Mouse (Mus musculus): ENCODE data around the gene Sun2. TPM values are rescaled to one million over a fixed set of nuclear protein-coding genes. Genes with fewer than 3 reads are reported as not detected.

Sun2 gene
- polyA plus RNA-seq, 1 experiment = 32.0 TPM

GRCm38 (mm10) chr15:79715646-79716045 is 26.7 kb downstream of the Sun2 start:
- H3K4me1 ChIP-seq (ENCODE audit: control insufficient read depth, insufficient read depth, low read length) = no peaks in the 10 kb centered on the region

GRCm38 (mm10) chr15:79708229-79708822 is 34.0 kb downstream of the Sun2 start:
- H3K4me1 ChIP-seq (ENCODE audit: control insufficient read depth, insufficient read depth, low read length) = no peaks in the 10 kb centered on the region
- H3K4me3 ChIP-seq (ENCODE audit: insufficient read depth, low read length) = no peak overlapping the region
- TF ChIP-seq POLR2A (IDR thresholded peaks at IDR 0.05; ENCODE audit: extremely low read depth, insufficient read depth, low read length) (no peak), CTCF (IDR thresholded peaks at IDR 0.05; ENCODE audit: extremely low read depth, insufficient read depth, low read length) (no peak)
- H3K27ac ChIP-seq (ENCODE audit: insufficient read depth, low read length) = no peak overlapping the region

More at GRCm38 (mm10) chr15:79715646-79716045, 26.7 kb downstream of the Sun2 start:
- Histone ChIP-seq H3K27ac (ENCODE audit: insufficient read depth, low read length) (no peak overlapping the region), H3K4me3 (ENCODE audit: insufficient read depth, low read length) (no peak overlapping the region)
- TF ChIP-seq POLR2A (IDR thresholded peaks at IDR 0.05; ENCODE audit: extremely low read depth, insufficient read depth, low read length) (no peak), CTCF (IDR thresholded peaks at IDR 0.05; ENCODE audit: extremely low read depth, insufficient read depth, low read length) (no peak)

- TF ChIP-seq CTCF (IDR thresholded peaks at IDR 0.05; ENCODE audit: extremely low read depth, insufficient read depth, low read length) = no peak
- TF ChIP-seq POLR2A (IDR thresholded peaks at IDR 0.05; ENCODE audit: extremely low read depth, insufficient read depth, low read length) = no peak
- Histone ChIP-seq H3K27ac (ENCODE audit: insufficient read depth, low read length) (no peak overlapping the region), H3K4me1 (ENCODE audit: control insufficient read depth, insufficient read depth, low read length) (no peaks in the 10 kb centered on the region)
Observed at GRCm38 (mm10) chr15:79706603-79707214, 35.6 kb downstream of the Sun2 start.

GRCm38 (mm10) chr15:79697558-79698187 is 44.7 kb downstream of the Sun2 start:
- Histone ChIP-seq H3K4me3 (ENCODE audit: insufficient read depth, low read length) (no peak overlapping the region), H3K4me1 (ENCODE audit: control insufficient read depth, insufficient read depth, low read length) (peaks cover 2% of the 10 kb centered on the region; the same call in 1 of the 2 replicates), H3K27ac (ENCODE audit: insufficient read depth, low read length) (no peak overlapping the region)
- no peak for TF ChIP-seq CTCF (IDR thresholded peaks at IDR 0.05; ENCODE audit: extremely low read depth, insufficient read depth, low read length)
- no peak for TF ChIP-seq POLR2A (IDR thresholded peaks at IDR 0.05; ENCODE audit: extremely low read depth, insufficient read depth, low read length)

More at GRCm38 (mm10) chr15:79706603-79707214, 35.6 kb downstream of the Sun2 start:
- no peak overlapping the region for H3K4me3 ChIP-seq (ENCODE audit: insufficient read depth, low read length)

GRCm38 (mm10) chr15:79697011-79697410 is 45.3 kb downstream of the Sun2 start:
- Histone ChIP-seq H3K4me1 (ENCODE audit: control insufficient read depth, insufficient read depth, low read length) (peaks cover 2% of the 10 kb centered on the region; the same call in 1 of the 2 replicates), H3K27ac (ENCODE audit: insufficient read depth, low read length) (no peak overlapping the region), H3K4me3 (ENCODE audit: insufficient read depth, low read length) (no peak overlapping the region)
- TF ChIP-seq CTCF (IDR thresholded peaks at IDR 0.05; ENCODE audit: extremely low read depth, insufficient read depth, low read length) (no peak), POLR2A (IDR thresholded peaks at IDR 0.05; ENCODE audit: extremely low read depth, insufficient read depth, low read length) (no peak)

- peaks cover 4% of the 10 kb centered on the region; the same call in 1 of the 2 replicates for H3K4me1 ChIP-seq (ENCODE audit: control insufficient read depth, insufficient read depth, low read length)
- no peak for TF ChIP-seq CTCF (IDR thresholded peaks at IDR 0.05; ENCODE audit: extremely low read depth, insufficient read depth, low read length)
- TF ChIP-seq POLR2A (IDR thresholded peaks at IDR 0.05; ENCODE audit: extremely low read depth, insufficient read depth, low read length) = no peak
- H3K27ac ChIP-seq (ENCODE audit: insufficient read depth, low read length) = no peak overlapping the region
- H3K4me3 ChIP-seq (ENCODE audit: insufficient read depth, low read length) = no peak overlapping the region
Observed at GRCm38 (mm10) chr15:79696508-79696907, 45.8 kb downstream of the Sun2 start.

GRCm38 (mm10) chr15:79695516-79695915 is 46.8 kb downstream of the Sun2 start:
- peaks cover 5% of the 10 kb centered on the region; the same call in 1 of the 2 replicates for H3K4me1 ChIP-seq (ENCODE audit: control insufficient read depth, insufficient read depth, low read length)
- H3K27ac ChIP-seq (ENCODE audit: insufficient read depth, low read length) = no peak overlapping the region
- H3K4me3 ChIP-seq (ENCODE audit: insufficient read depth, low read length) = no peak overlapping the region
- TF ChIP-seq POLR2A (IDR thresholded peaks at IDR 0.05; ENCODE audit: extremely low read depth, insufficient read depth, low read length) = no peak
- TF ChIP-seq CTCF (IDR thresholded peaks at IDR 0.05; ENCODE audit: extremely low read depth, insufficient read depth, low read length) = no peak

GRCm38 (mm10) chr15:79694512-79694911 is 47.8 kb downstream of the Sun2 start:
- H3K4me3 ChIP-seq (ENCODE audit: insufficient read depth, low read length) = no peak overlapping the region
- H3K27ac ChIP-seq (ENCODE audit: insufficient read depth, low read length) = no peak overlapping the region; the same call in 1 of the 2 replicates
- peaks cover 5% of the 10 kb centered on the region; the same call in 1 of the 2 replicates for H3K4me1 ChIP-seq (ENCODE audit: control insufficient read depth, insufficient read depth, low read length)
- no peak for TF ChIP-seq POLR2A (IDR thresholded peaks at IDR 0.05; ENCODE audit: extremely low read depth, insufficient read depth, low read length)
- no peak for TF ChIP-seq CTCF (IDR thresholded peaks at IDR 0.05; ENCODE audit: extremely low read depth, insufficient read depth, low read length)

- Histone ChIP-seq H3K27ac (ENCODE audit: insufficient read depth, low read length) (peak overlapping the region; percentile 15; the same call in 1 of the 2 replicates), H3K4me3 (ENCODE audit: insufficient read depth, low read length) (no peak overlapping the region), H3K4me1 (ENCODE audit: control insufficient read depth, insufficient read depth, low read length) (peaks cover 5% of the 10 kb centered on the region; the same call in 1 of the 2 replicates)
- TF ChIP-seq POLR2A (IDR thresholded peaks at IDR 0.05; ENCODE audit: extremely low read depth, insufficient read depth, low read length) = no peak
Observed at GRCm38 (mm10) chr15:79693740-79694139, 48.6 kb downstream of the Sun2 start.

All from cortical plate, adult 2 months (tissue).